ENCODE assay signal across 9 mouse cellular contexts in the genomic region with DNA sequence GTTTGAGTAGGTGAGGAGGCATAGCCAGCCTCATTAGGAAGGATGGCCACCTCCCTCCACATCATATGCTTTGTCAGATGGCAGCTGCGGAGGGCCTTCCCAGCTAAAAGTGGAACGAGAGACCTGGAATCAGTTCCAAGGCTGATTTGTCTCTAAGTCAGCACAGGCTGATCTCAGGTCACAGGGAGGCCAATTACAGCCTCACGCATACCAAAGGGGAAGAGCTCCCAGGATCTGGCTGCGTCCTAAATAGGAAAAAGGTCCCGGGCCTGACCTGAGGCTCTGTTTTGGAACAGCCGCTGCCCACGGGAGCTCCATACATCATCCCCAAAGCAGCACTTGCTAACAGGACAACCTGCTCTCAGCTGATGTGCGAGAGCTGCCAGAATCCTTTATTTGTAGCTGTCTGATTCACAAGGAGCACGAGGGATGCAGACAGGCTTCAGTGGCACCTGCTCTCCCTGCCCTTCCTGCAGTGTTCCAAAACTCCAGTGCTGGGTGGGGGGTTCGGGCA.
DNase-seq lines count a peak whose midpoint lies in the region; ATAC-seq and TF ChIP-seq lines count a peak whose summit lies in the region.
"Had no signal": no experiment of that assay in that cellular context is flagged by ENCODE, and none has a peak within 500 bp of the region (broad histone marks: within the 10 kb centered on the region; RNA-seq: fewer than 3 reads in every experiment).

No protein-coding gene starts in this region.

- H3K27me3 ChIP-seq in heart, embryonic 16.5 days (ENCODE audit: control insufficient read depth, insufficient read depth, low read length): no peaks in the 10 kb centered on the region

- H3K4me1 ChIP-seq in cortical plate, adult 2 months (ENCODE audit: control insufficient read depth, insufficient read depth, low read length): peaks cover 1% of the 10 kb centered on the region; the same call in 1 of the 2 replicates
- peaks cover 39% of the 10 kb centered on the region for H3K4me1 ChIP-seq in heart, embryonic 16.5 days (ENCODE audit: control insufficient read depth, insufficient read depth, low read length)
- peaks cover 22% of the 10 kb centered on the region for H3K4me1 ChIP-seq in olfactory bulb, adult 2 months (ENCODE audit: control insufficient read depth, insufficient read depth, low read length)

- TF ChIP-seq CTCF in cortical plate, adult 2 months (IDR thresholded peaks at IDR 0.05; ENCODE audit: extremely low read depth, insufficient read depth, low read length): no peak
- no peak for TF ChIP-seq CTCF in olfactory bulb, adult 2 months (IDR thresholded peaks at IDR 0.05; ENCODE audit: insufficient read depth, low read depth, low read length)

- H3K4me2 ChIP-seq in heart, embryonic 16.5 days (ENCODE audit: low read depth, low read length): no peak overlapping the region

- DNase-seq in kidney, postnatal 14 days: peak; percentile 23
- DNase-seq in kidney, adult 11 months: no peak
- DNase-seq in adipocyte (ENCODE audit: low spot score): peak; percentile 87
- DNase-seq in thymus, postnatal 0 days (ENCODE audit: low spot score): no peak
- DNase-seq in ovary, postnatal 36 days (ENCODE audit: low spot score): no peak

- 0 out of 2 replicates have a peak overlapping the region, but pooled peaks have one; percentile 43 for H3K9ac ChIP-seq in heart, embryonic 16.5 days (ENCODE audit: low read length)

- 0 out of 2 replicates have a peak, but pooled peaks cover 6% of the 10 kb centered on the region for H3K36me3 ChIP-seq in heart, embryonic 16.5 days (ENCODE audit: control insufficient read depth, insufficient read depth)

- peak; percentile 85 for ATAC-seq in heart, embryonic 16.5 days (replicated peaks; ENCODE audit: extremely low read depth, insufficient read depth, low FRiP score)

- 29% methylated on average over 10 of the region's 10 CpGs for whole genome bisulfite sequencing in heart, embryonic 16.5 days
- 41% methylated on average over 10 of the region's 10 CpGs for WGBS in olfactory bulb, adult 2 months

- H3K27ac ChIP-seq in cortical plate, adult 2 months (ENCODE audit: insufficient read depth, low read length): 0 out of 2 replicates have a peak overlapping the region, but pooled peaks have one; percentile 19
- peak overlapping the region; percentile 96 for H3K27ac ChIP-seq in heart, embryonic 16.5 days (ENCODE audit: low read length)
- H3K27ac ChIP-seq in olfactory bulb, adult 2 months (ENCODE audit: insufficient read depth, low read depth, low read length): peak overlapping the region; percentile 21; the same call in 1 of the 2 replicates
- H3K27ac ChIP-seq: kidney, postnatal 0 days had no signal

- no peaks in the 10 kb centered on the region for H3K9me3 ChIP-seq in heart, embryonic 16.5 days (replicated peaks; ENCODE audit: control insufficient read depth, low read length)

- H3K4me3 ChIP-seq in cortical plate, adult 2 months (ENCODE audit: insufficient read depth, low read length): no peak overlapping the region
- no peak overlapping the region for H3K4me3 ChIP-seq in heart, embryonic 16.5 days (ENCODE audit: low read length)
- no peak overlapping the region for H3K4me3 ChIP-seq in olfactory bulb, adult 2 months (ENCODE audit: insufficient read depth, low read depth, low read length)

- no peak for TF ChIP-seq POLR2A in cortical plate, adult 2 months (IDR thresholded peaks at IDR 0.05; ENCODE audit: extremely low read depth, insufficient read depth, low read length)
- TF ChIP-seq POLR2A in olfactory bulb, adult 2 months (IDR thresholded peaks at IDR 0.05; ENCODE audit: insufficient read depth, low read depth, low read length): no peak

Comparison
In these comparisons a context has a peak if more than half of its experiments do, and no peak if none do; other contexts are left out.
1. DNase-seq: peak in kidney, postnatal 14 days (single experiment) and adipocyte (single experiment); none in kidney, adult 11 months (single experiment), thymus, postnatal 0 days (single experiment) and ovary, postnatal 36 days (single experiment).
2. H3K27ac ChIP-seq: peak in every context shown above with its lines; median percentile 96 in heart, embryonic 16.5 days; 21 in olfactory bulb, adult 2 months; 19 in cortical plate, adult 2 months.